Comparison of ENCODE assay signal across 23 mouse cellular contexts in genomic region chr5:76959587-76959986, GRCm38 (mm10). TPM values are rescaled to one million over a fixed set of nuclear protein-coding genes. Genes with fewer than 3 reads are reported as not detected.
A peak's percentile ranks its signal among the peaks of the same experiment; 100 is the strongest.
DNase-seq lines count a peak whose midpoint lies in the region; ATAC-seq and TF ChIP-seq lines count a peak whose summit lies in the region.
"Had no signal": no experiment of that assay in that cellular context is flagged by ENCODE, and none has a peak within 500 bp of the region (broad histone marks: within the 10 kb centered on the region; RNA-seq: fewer than 3 reads in every experiment).

No protein-coding gene starts in this region.

- no peak overlapping the region for H3K4me2 ChIP-seq in lung, postnatal 0 days (replicated peaks; ENCODE audit: low read depth, low read length)
- no peak overlapping the region for H3K4me2 ChIP-seq in intestine, embryonic 16.5 days (ENCODE audit: low read depth, low read length)
- H3K4me2 ChIP-seq: embryonic facial prominence, embryonic 12.5 days; forebrain, embryonic 15.5 days; heart, embryonic 15.5 days; hindbrain, embryonic 13.5 days had no signal

- no peaks in the 10 kb centered on the region for H3K9me3 ChIP-seq in lung, postnatal 0 days (ENCODE audit: low read length)
- no peaks in the 10 kb centered on the region for H3K9me3 ChIP-seq in intestine, embryonic 16.5 days (ENCODE audit: control insufficient read depth, low read length)
- H3K9me3 ChIP-seq: embryonic facial prominence, embryonic 12.5 days; forebrain, embryonic 15.5 days; G1E; heart, embryonic 10.5 days; heart, embryonic 15.5 days; hindbrain, embryonic 13.5 days had no signal

- TF ChIP-seq EP300 in lung, postnatal 0 days (IDR thresholded peaks at IDR 0.05): no peak

- no peaks in the 10 kb centered on the region for H3K27me3 ChIP-seq in kidney, adult 2 months (replicated peaks; ENCODE audit: control insufficient read depth, insufficient read depth, low read length)
- H3K27me3 ChIP-seq in lung, postnatal 0 days (replicated peaks; ENCODE audit: insufficient read depth, low read length): no peaks in the 10 kb centered on the region
- H3K27me3 ChIP-seq in intestine, embryonic 16.5 days (replicated peaks; ENCODE audit: control insufficient read depth, insufficient read depth, low read length): no peaks in the 10 kb centered on the region
- H3K27me3 ChIP-seq: embryonic facial prominence, embryonic 12.5 days; forebrain, embryonic 15.5 days; heart, embryonic 15.5 days; hindbrain, embryonic 13.5 days had no signal

- ATAC-seq in lung, postnatal 0 days: peak; percentile 68
- peak; percentile 66; the same call in 1 of the 2 replicates for ATAC-seq in intestine, embryonic 16.5 days
- ATAC-seq: activated CD4-positive, CD25-positive, alpha-beta regulatory T cell, adult 4 months; forebrain, embryonic 15.5 days had no signal

- H3K4me1 ChIP-seq in kidney, adult 2 months (ENCODE audit: control insufficient read depth, insufficient read depth, low read length): peaks cover 3% of the 10 kb centered on the region
- peaks cover 4% of the 10 kb centered on the region; the same call in 1 of the 2 replicates for H3K4me1 ChIP-seq in lung, postnatal 0 days (ENCODE audit: insufficient read depth, low read depth, low read length)
- peaks cover 10% of the 10 kb centered on the region for H3K4me1 ChIP-seq in intestine, embryonic 16.5 days (ENCODE audit: control insufficient read depth, insufficient read depth, low read length)
- H3K4me1 ChIP-seq: forebrain, embryonic 15.5 days; hindbrain, embryonic 13.5 days had no signal

- TF ChIP-seq POLR2A in kidney, adult 2 months (IDR thresholded peaks at IDR 0.05; ENCODE audit: low read depth, low read length): no peak

- no peak overlapping the region for H3K4me3 ChIP-seq in kidney, adult 2 months (ENCODE audit: insufficient read depth, low read depth, low read length)
- H3K4me3 ChIP-seq in lung, postnatal 0 days (ENCODE audit: low read depth, low read length): no peak overlapping the region
- H3K4me3 ChIP-seq in intestine, embryonic 16.5 days (ENCODE audit: low read length): no peak overlapping the region
- H3K4me3 ChIP-seq: embryonic facial prominence, embryonic 12.5 days; forebrain, embryonic 15.5 days; heart, embryonic 10.5 days; heart, embryonic 15.5 days; hindbrain, embryonic 13.5 days had no signal

- 57% methylated on average over 5 of the region's 5 CpGs for WGBS in kidney, adult 2 months
- 70% methylated on average over 5 of the region's 5 CpGs for WGBS in lung, postnatal 0 days
- 77% methylated on average over 5 of the region's 5 CpGs for WGBS in intestine, embryonic 16.5 days

- TF ChIP-seq CTCF in kidney, adult 2 months (conservative IDR thresholded peaks at IDR 0.05; ENCODE audit: insufficient read depth, insufficient read length, low read depth, low read length): no peak
- no peak for TF ChIP-seq CTCF in lung, postnatal 0 days (IDR thresholded peaks at IDR 0.05)

- H3K9ac ChIP-seq in lung, postnatal 0 days (replicated peaks; ENCODE audit: low read depth): no peak overlapping the region
- no peak overlapping the region for H3K9ac ChIP-seq in intestine, embryonic 16.5 days (ENCODE audit: low read depth, low read length)
- H3K9ac ChIP-seq: embryonic facial prominence, embryonic 12.5 days; forebrain, embryonic 15.5 days; heart, embryonic 15.5 days; hindbrain, embryonic 13.5 days had no signal

- peaks cover 19% of the 10 kb centered on the region for H3K36me3 ChIP-seq in kidney, adult 2 months (ENCODE audit: control insufficient read depth, insufficient read depth, low read length)
- peaks cover 37% of the 10 kb centered on the region for H3K36me3 ChIP-seq in lung, postnatal 0 days (ENCODE audit: insufficient read depth, low read length)
- peaks cover 9% of the 10 kb centered on the region; the same call in 1 of the 2 replicates for H3K36me3 ChIP-seq in intestine, embryonic 16.5 days (ENCODE audit: control insufficient read depth, insufficient read depth, low read length)

- H3K27ac ChIP-seq in kidney, adult 2 months (ENCODE audit: insufficient read depth, low read depth, low read length): no peak overlapping the region
- no peak overlapping the region for H3K27ac ChIP-seq in lung, postnatal 0 days (ENCODE audit: low read length)
- H3K27ac ChIP-seq in intestine, embryonic 16.5 days (ENCODE audit: low read length): no peak overlapping the region
- H3K27ac ChIP-seq: embryonic facial prominence, embryonic 12.5 days; forebrain, embryonic 15.5 days; heart, embryonic 10.5 days; heart, embryonic 15.5 days; hindbrain, embryonic 13.5 days had no signal

- peak; percentile 64 for DNase-seq in kidney, adult 2 months
- no peak for DNase-seq in kidney, adult 18-20 months
- peak; percentile 54 for DNase-seq in lung, postnatal 0 days (ENCODE audit: low spot score)
- DNase-seq in lung, postnatal 14 days: no peak
- DNase-seq in R1 (ENCODE audit: low read depth, low spot score): peak; percentile 56
- no peak for DNase-seq in layer of hippocampus, adult 11-12 months (ENCODE audit: low spot score)
- DNase-seq: adrenal gland, postnatal 14 days; cerebellum, adult 11-12 months; cerebellum, adult 9-10 months; cerebellum, postnatal 25 days; gastrocnemius, postnatal 36 days; heart, adult 18-20 months; heart, postnatal 14 days had no signal

RNA-seq across cellular contexts. Expression of gene Ppat, which starts 8.2 kb away (rescaled TPM):
- 11.2 and 12.9 TPM in 2 replicates for polyA plus RNA-seq in kidney, adult 2 months (2012; rRNA removed)
- 12.5 and 14.0 TPM in 2 replicates for polyA plus RNA-seq in lung, postnatal 0 days (2015; fragmentation: Nextera tagmentation; extraction: Ambion mirVana)
- polyA plus RNA-seq in intestine, embryonic 16.5 days (2015; fragmentation: Nextera tagmentation; extraction: Ambion mirVana): 21.0 and 22.1 TPM in 2 replicates

RNA-seq across cellular contexts. Expression of gene Paics, which starts 8.5 kb away (rescaled TPM):
- 120 and 170 TPM in 2 replicates for polyA plus RNA-seq in kidney, adult 2 months (2012; rRNA removed)
- polyA plus RNA-seq in lung, postnatal 0 days (2015; fragmentation: Nextera tagmentation; extraction: Ambion mirVana): 166 and 167 TPM in 2 replicates
- polyA plus RNA-seq in intestine, embryonic 16.5 days (2015; fragmentation: Nextera tagmentation; extraction: Ambion mirVana): 150 and 169 TPM in 2 replicates

RNA-seq across cellular contexts. Expression of gene Srp72, which starts 14.9 kb away (rescaled TPM):
- polyA plus RNA-seq in kidney, adult 2 months (2012; rRNA removed): 21.5 and 24.4 TPM in 2 replicates
- 49.5 and 53.4 TPM in 2 replicates for polyA plus RNA-seq in lung, postnatal 0 days (2015; fragmentation: Nextera tagmentation; extraction: Ambion mirVana)
- polyA plus RNA-seq in intestine, embryonic 16.5 days (2015; fragmentation: Nextera tagmentation; extraction: Ambion mirVana): 80.8 and 90.7 TPM in 2 replicates

RNA-seq across cellular contexts. Expression of gene Arl9, which starts 44.3 kb away (rescaled TPM):
- polyA plus RNA-seq in kidney, adult 2 months (2012; rRNA removed): 0.30 and 0.50 TPM in 2 replicates
- polyA plus RNA-seq in lung, postnatal 0 days (2015; fragmentation: Nextera tagmentation; extraction: Ambion mirVana): not detected in 2 replicates
- not detected in 2 replicates for polyA plus RNA-seq in intestine, embryonic 16.5 days (2015; fragmentation: Nextera tagmentation; extraction: Ambion mirVana)
- polyA plus RNA-seq: activated CD4-positive, CD25-positive, alpha-beta regulatory T cell, adult 4 months; cortical plate, adult 2 months; embryonic facial prominence, embryonic 12.5 days; forebrain, embryonic 11.5 days; forebrain, embryonic 15.5 days; G1E; heart, embryonic 15.5 days had no signal

RNA-seq across cellular contexts. Expression of gene Aasdh, which starts 54.3 kb away (rescaled TPM):
- polyA plus RNA-seq in kidney, adult 2 months (2012; rRNA removed): 14.3 and 15.1 TPM in 2 replicates
- 7.2 and 8.0 TPM in 2 replicates for polyA plus RNA-seq in lung, postnatal 0 days (2015; fragmentation: Nextera tagmentation; extraction: Ambion mirVana)
- polyA plus RNA-seq in intestine, embryonic 16.5 days (2015; fragmentation: Nextera tagmentation; extraction: Ambion mirVana): 13.6 and 15.0 TPM in 2 replicates

Comparison
In these comparisons a context has a peak if more than half of its experiments do, and no peak if none do; other contexts are left out.
1. DNase-seq: peak in kidney, adult 2 months (single experiment), lung, postnatal 0 days (single experiment) and R1 (single experiment); none in kidney, adult 18-20 months (single experiment), lung, postnatal 14 days (single experiment) and layer of hippocampus, adult 11-12 months (single experiment).